Mouse (Mus musculus) hindbrain, embryonic 16.5 days (tissue): ENCODE data around the gene Lrrtm3. TPM values are rescaled to one million over a fixed set of nuclear protein-coding genes. Genes with fewer than 3 reads are reported as not detected.

Experiments used
- ATAC-seq: fragments of 200-750 bp; cut with Nextera tagmentation; 2 replicates; pipeline ENCODE4 v1.8.0; 2017; ENCODE audit warnings: moderate TSS enrichment, moderate library complexity
- H3K27ac ChIP-seq: fragments of 300-500 bp; sonication (generic); 2 replicates; pipeline ENCODE4 v1.5.1; 2014; ENCODE audit warnings: low read depth, mild to moderate bottlenecking, control low read depth, low read length, moderate library complexity
- H3K27me3 ChIP-seq: fragments of 300-500 bp; sonication (generic); replicated peaks from 2 replicates; pipeline ENCODE4 v1.6.1; 2014; ENCODE audit warnings: low read length; ENCODE audit not compliant: control insufficient read depth, insufficient read depth
- H3K36me3 ChIP-seq: fragments of 300-500 bp; sonication (generic); 2 replicates; pipeline ENCODE4 v1.6.1; 2014; ENCODE audit warnings: mild to moderate bottlenecking, low read length, moderate library complexity, mixed read lengths; ENCODE audit not compliant: control insufficient read depth, insufficient read depth
- H3K4me1 ChIP-seq: fragments of 300-500 bp; sonication (generic); 2 replicates; pipeline ENCODE4 v1.6.1; 2014; ENCODE audit warnings: low read depth, low read length; ENCODE audit not compliant: control insufficient read depth, insufficient read depth
- H3K4me2 ChIP-seq: fragments of 300-500 bp; sonication (generic); 2 replicates; pipeline ENCODE4 v1.6.1; 2014; ENCODE audit warnings: mild to moderate bottlenecking, low read length, control low read depth, moderate library complexity
- H3K4me3 ChIP-seq: fragments of 300-500 bp; sonication (generic); 2 replicates; pipeline ENCODE4 v1.5.1; 2014; ENCODE audit warnings: mild to moderate bottlenecking, low read length, control low read depth, moderate library complexity
- H3K9ac ChIP-seq: fragments of 300-500 bp; sonication (generic); 2 replicates; pipeline ENCODE4 v1.6.1; 2014; ENCODE audit warnings: low read depth, mild to moderate bottlenecking, control low read depth, low read length, moderate library complexity
- H3K9me3 ChIP-seq: fragments of 300-500 bp; sonication (generic); 2 replicates; pipeline ENCODE4 v1.6.1; 2014; ENCODE audit warnings: mild to moderate bottlenecking, low read length, moderate library complexity; ENCODE audit not compliant: control insufficient read depth
- WGBS: fragments of 180-500 bp; shearing (Covaris S2); extraction: QIAGEN DNeasy Blood & Tissue Kit; methylation state at CpG from one replicate; pipeline ENCODE4 v1.1.7; 2014; 5-methylcytosine and 5-hydroxymethylcytosine counted together
- polyA plus RNA-seq: library from polyadenylated mRNA; unstranded; fragments of >200 nt; fragmentation: Nextera tagmentation; extraction: Ambion mirVana; gene quantifications from 2 replicates; pipeline ENCODE4 v1.2.1, GENCODE M21; 2015

Lrrtm3 gene
- polyA plus RNA-seq, 1 experiment from 2014 or later: 45.7 TPM

- H3K4me3 ChIP-seq: peak overlapping the region; percentile 48
- peaks cover 12% of the 10 kb centered on the region for H3K4me1 ChIP-seq
- H3K4me2 ChIP-seq: peak overlapping the region; percentile 67
- H3K36me3 ChIP-seq: no peaks in the 10 kb centered on the region
- no peaks in the 10 kb centered on the region for H3K9me3 ChIP-seq
- ATAC-seq: no peak
- peak overlapping the region; percentile 32 for H3K27ac ChIP-seq
- WGBS: 4% methylated on average over 26 of the region's 26 CpGs
- peak overlapping the region; percentile 75 for H3K9ac ChIP-seq
- no peaks in the 10 kb centered on the region; the same call in 1 of the 2 replicates for H3K27me3 ChIP-seq
These were observed 1.9 kb downstream of the Lrrtm3 start for GRCm38 (mm10) chr10:64087936-64088773.

GRCm38 (mm10) chr10:64087521-64087920 lies 2.6 kb downstream of the Lrrtm3 start:
- WGBS: under 1% methylated on average over 12 of the region's 12 CpGs
- ATAC-seq: no peak

DNA sequence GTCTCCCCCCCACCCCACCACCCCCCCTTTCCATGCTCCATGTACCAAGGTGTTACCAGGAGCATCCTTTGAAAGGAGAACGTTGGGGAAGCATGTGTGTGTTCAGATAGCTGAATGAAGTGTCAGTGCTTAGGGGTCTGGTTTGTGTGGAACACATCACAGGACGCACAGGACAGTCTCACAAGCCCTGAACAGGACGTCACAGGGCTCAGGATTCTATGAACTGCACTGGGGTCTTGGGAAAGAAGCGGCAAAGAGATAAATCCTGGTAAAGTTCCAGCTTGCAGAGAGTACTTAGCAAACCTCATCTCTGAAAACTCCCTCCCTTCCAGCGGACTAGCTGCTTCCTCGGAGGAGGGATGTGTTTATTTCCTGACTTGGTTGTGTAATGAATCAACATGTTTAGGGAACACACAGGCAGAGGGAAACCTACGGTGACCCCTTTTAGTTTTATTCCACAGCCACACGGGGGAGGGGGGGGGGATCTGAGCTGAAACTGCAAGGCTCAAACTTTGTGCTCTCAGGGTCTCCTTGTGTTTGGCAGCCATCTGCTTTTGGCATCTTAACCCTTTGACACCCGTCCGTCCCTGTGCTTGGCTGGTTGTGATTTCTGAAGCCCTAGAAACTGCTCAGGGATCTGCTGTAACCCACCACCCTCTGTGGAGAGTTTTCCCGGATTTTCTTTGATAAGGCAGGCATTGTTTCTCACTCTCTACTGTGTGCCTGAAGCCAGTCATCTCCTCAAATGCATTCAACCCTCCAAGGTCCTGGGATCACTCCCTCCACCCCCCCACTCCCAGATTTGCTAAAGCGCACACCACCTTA lies 3.3 kb downstream of the Lrrtm3 start:
- Histone ChIP-seq H3K9me3 (no peaks in the 10 kb centered on the region), H3K4me3 (peak overlapping the region; percentile 48), H3K36me3 (no peaks in the 10 kb centered on the region), H3K4me1 (peaks cover 12% of the 10 kb centered on the region), H3K4me2 (peak overlapping the region; percentile 67), H3K27me3 (no peaks in the 10 kb centered on the region; the same call in 1 of the 2 replicates), H3K27ac (peak overlapping the region; percentile 59), H3K9ac (peak overlapping the region; percentile 75)
- no peak for ATAC-seq
- WGBS: 2% methylated on average over 12 of the region's 12 CpGs

More at GRCm38 (mm10) chr10:64087521-64087920, 2.6 kb downstream of the Lrrtm3 start:
- Histone ChIP-seq H3K4me2 (peak overlapping the region; percentile 67), H3K4me1 (peaks cover 12% of the 10 kb centered on the region), H3K27ac (peak overlapping the region; percentile 32), H3K36me3 (no peaks in the 10 kb centered on the region), H3K9ac (peak overlapping the region; percentile 75), H3K27me3 (no peaks in the 10 kb centered on the region; the same call in 1 of the 2 replicates), H3K9me3 (no peaks in the 10 kb centered on the region), H3K4me3 (peak overlapping the region; percentile 48)

DNA sequence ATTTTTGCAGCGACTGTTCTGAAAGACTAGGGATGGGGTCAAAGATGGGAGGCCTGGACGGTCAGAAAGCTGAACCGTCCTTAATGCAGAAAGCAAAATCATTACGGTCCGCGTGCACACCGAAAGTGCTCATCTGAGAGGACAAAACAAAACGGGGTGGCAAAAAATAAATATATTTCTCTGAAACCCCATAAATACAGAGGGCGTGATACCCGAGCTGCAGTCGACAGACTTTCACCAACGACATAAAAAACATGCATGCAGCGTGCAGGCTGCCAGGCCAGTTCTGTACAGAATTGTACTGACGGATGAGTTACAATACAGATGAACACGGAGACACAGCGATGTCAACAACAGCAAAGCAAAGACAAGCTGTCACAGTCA lies 3.9 kb downstream of the Lrrtm3 start:
- H3K9me3 ChIP-seq: no peaks in the 10 kb centered on the region
- peak overlapping the region; percentile 67 for H3K4me2 ChIP-seq
- H3K27me3 ChIP-seq: no peaks in the 10 kb centered on the region; the same call in 1 of the 2 replicates
- H3K4me1 ChIP-seq: peaks cover 12% of the 10 kb centered on the region
- peak overlapping the region; percentile 75 for H3K9ac ChIP-seq
- WGBS: 43% methylated on average over 16 of the region's 16 CpGs
- no peaks in the 10 kb centered on the region for H3K36me3 ChIP-seq
- ATAC-seq: no peak
- peak overlapping the region; percentile 48 for H3K4me3 ChIP-seq
- peak overlapping the region; percentile 44; the same call in 1 of the 2 replicates for H3K27ac ChIP-seq

DNA sequence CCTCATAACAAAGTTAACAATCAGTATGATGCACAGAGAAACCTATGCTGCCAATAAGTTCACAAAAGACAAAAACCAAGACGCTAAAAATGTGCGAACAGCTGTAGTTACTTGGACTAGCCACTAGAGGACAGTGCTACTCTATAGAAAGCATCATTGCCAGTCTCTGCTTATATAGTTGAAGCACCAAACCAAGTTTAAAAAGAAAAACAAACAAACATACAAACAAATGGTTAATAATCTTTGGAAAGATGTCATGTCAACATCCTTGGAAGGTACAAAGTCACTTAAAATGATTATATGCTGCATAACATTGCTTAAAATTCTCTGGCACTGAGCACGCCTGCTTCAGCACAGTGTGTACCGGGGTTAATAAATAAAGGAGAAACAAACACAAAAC lies 5.6 kb downstream of the Lrrtm3 start:
- ATAC-seq: no peak
- 34% methylated on average over 4 of the region's 4 CpGs for WGBS
- H3K4me2 ChIP-seq: peak overlapping the region; percentile 67
- no peak overlapping the region for H3K9ac ChIP-seq
- H3K4me3 ChIP-seq: peak overlapping the region; percentile 48
- peaks cover 12% of the 10 kb centered on the region for H3K4me1 ChIP-seq
- no peaks in the 10 kb centered on the region for H3K27me3 ChIP-seq
- H3K27ac ChIP-seq: no peak overlapping the region
- H3K36me3 ChIP-seq: no peaks in the 10 kb centered on the region
- no peaks in the 10 kb centered on the region for H3K9me3 ChIP-seq

DNA sequence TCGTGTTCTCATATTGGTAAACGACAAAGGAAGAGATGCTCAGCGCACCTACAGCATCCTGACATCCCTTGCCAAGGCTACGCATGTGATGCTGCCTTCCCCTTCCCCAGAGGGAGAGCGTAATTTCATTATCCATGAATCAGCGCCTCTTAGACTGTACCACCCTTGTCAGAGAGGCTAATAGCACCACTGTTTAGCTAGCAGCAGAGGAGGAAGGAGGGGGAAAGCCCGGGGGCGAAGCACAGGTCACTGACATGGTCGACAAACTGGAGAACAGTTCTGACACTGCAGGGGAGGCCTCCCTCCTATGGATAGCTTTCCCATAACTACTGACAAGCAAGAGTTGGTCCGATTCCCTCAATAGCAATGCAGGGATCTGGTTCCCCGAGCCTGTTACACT lies 6.3 kb downstream of the Lrrtm3 start:
- H3K27me3 ChIP-seq: no peaks in the 10 kb centered on the region
- no peaks in the 10 kb centered on the region for H3K36me3 ChIP-seq
- H3K27ac ChIP-seq: no peak overlapping the region
- 34% methylated on average over 11 of the region's 11 CpGs for WGBS
- peak overlapping the region; percentile 33 for H3K4me3 ChIP-seq
- peak; percentile 56; the same call in 1 of the 2 replicates for ATAC-seq
- peak overlapping the region; percentile 59 for H3K4me2 ChIP-seq
- peaks cover 12% of the 10 kb centered on the region for H3K4me1 ChIP-seq
- H3K9ac ChIP-seq: peak overlapping the region; percentile 42; the same call in 1 of the 2 replicates
- no peaks in the 10 kb centered on the region for H3K9me3 ChIP-seq

DNA sequence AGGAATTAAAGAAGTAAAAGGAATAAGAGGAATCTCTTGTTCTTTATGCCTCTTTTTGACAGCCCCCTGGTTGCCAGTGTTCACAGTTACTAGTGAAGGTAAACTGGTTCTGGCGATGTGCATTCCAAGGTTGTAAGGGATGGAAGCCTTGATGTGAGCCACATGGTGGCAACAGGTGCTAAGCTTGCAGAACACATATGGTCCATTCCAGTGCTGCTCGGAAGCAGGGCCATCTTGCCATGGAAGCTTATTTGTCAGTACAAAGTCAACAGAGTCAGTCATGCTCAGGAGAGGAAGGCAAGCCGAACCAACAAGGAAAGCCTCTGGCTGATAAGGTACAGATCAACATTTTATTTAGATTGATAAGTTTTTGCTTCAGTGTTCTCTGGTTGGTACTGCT lies 7.7 kb downstream of the Lrrtm3 start:
- Histone ChIP-seq H3K36me3 (no peaks in the 10 kb centered on the region), H3K27ac (no peak overlapping the region), H3K9ac (no peak overlapping the region), H3K4me3 (no peak overlapping the region), H3K4me1 (peaks cover 12% of the 10 kb centered on the region), H3K9me3 (no peaks in the 10 kb centered on the region), H3K27me3 (no peaks in the 10 kb centered on the region), H3K4me2 (no peak overlapping the region)
- WGBS: 77% methylated on average over 3 of the region's 3 CpGs
- ATAC-seq: no peak

- H3K9ac ChIP-seq: no peak overlapping the region
- H3K9me3 ChIP-seq: no peaks in the 10 kb centered on the region
- 36% methylated on average over 10 of the region's 10 CpGs for WGBS
- H3K4me1 ChIP-seq: peaks cover 15% of the 10 kb centered on the region
- ATAC-seq: peak; percentile 54
- H3K4me3 ChIP-seq: no peak overlapping the region
- peak overlapping the region; percentile 37 for H3K4me2 ChIP-seq
- no peaks in the 10 kb centered on the region for H3K36me3 ChIP-seq
- H3K27me3 ChIP-seq: no peaks in the 10 kb centered on the region
- no peak overlapping the region; the same call in 1 of the 2 replicates for H3K27ac ChIP-seq
These were observed 13.5 kb downstream of the Lrrtm3 start for GRCm38 (mm10) chr10:64076410-64077052.
